Mouse (Mus musculus): ENCODE data around the gene Rnf41. TPM values are rescaled to one million over a fixed set of nuclear protein-coding genes. Genes with fewer than 3 reads are reported as not detected.
A peak's percentile ranks its signal among the peaks of the same experiment; 100 is the strongest.

The Rnf41 gene
- polyA plus RNA-seq, 1 experiment from 2014 or later, result 92.4 TPM

- no peak overlapping the region; the same call in 1 of the 2 replicates for H3K9ac ChIP-seq
- H3K4me2 ChIP-seq, result peak overlapping the region; percentile 95
- H3K36me3 ChIP-seq, result peaks cover 18% of the 10 kb centered on the region
- no peaks in the 10 kb centered on the region for H3K27me3 ChIP-seq
- H3K4me1 ChIP-seq (replicated peaks), result peaks cover 51% of the 10 kb centered on the region
- peak overlapping the region; percentile 93 for H3K27ac ChIP-seq (replicated peaks)
- ATAC-seq (ENCODE audit: low FRiP score, low read depth), result no peak
- 21% methylated on average over 4 of the region's 4 CpGs for WGBS
- no peaks in the 10 kb centered on the region for H3K9me3 ChIP-seq
- H3K4me3 ChIP-seq, result peak overlapping the region; percentile 92
Observed at GRCm38 (mm10) chr10:128410560-128410845, 954 bp upstream of the Rnf41 start.

- H3K4me1 ChIP-seq (replicated peaks), result peaks cover 51% of the 10 kb centered on the region
- H3K36me3 ChIP-seq, result peaks cover 24% of the 10 kb centered on the region
- no peaks in the 10 kb centered on the region for H3K27me3 ChIP-seq
- peak overlapping the region; percentile 95 for H3K4me2 ChIP-seq
- peak overlapping the region; percentile 89 for H3K9ac ChIP-seq
- H3K27ac ChIP-seq (replicated peaks), result peak overlapping the region; percentile 93
- WGBS, result 1% methylated on average over 14 of the region's 14 CpGs
- no peaks in the 10 kb centered on the region for H3K9me3 ChIP-seq
- H3K4me3 ChIP-seq, result peak overlapping the region; percentile 92
- ATAC-seq (ENCODE audit: low FRiP score, low read depth), result no peak
Observed at GRCm38 (mm10) chr10:128412055-128412381, 561 bp downstream of the Rnf41 start.

DNA sequence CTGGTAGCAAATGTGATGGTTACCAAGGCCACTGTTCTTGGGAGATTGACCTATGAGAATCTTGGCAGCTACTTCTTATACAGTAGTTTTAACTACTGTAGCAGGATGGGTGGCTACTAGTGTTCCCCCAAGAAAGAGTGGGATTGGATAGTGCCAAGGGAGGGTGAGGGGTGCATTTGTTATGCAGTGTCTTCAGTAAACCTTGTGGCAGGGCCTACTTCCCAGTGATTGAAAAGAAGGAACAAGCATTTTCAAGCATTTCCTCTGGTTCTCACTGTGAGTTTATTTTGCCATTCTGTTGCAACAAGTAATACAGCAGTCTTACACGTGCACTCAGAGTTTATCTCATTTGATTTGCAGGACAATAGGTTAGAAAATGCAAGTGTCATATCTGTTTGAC lies 1.1 kb downstream of the Rnf41 start:
- no peak for ATAC-seq (ENCODE audit: low FRiP score, low read depth)
- Histone ChIP-seq H3K4me1 (replicated peaks) (peaks cover 51% of the 10 kb centered on the region), H3K9ac (peak overlapping the region; percentile 89), H3K27me3 (no peaks in the 10 kb centered on the region), H3K27ac (replicated peaks) (peak overlapping the region; percentile 93), H3K36me3 (peaks cover 29% of the 10 kb centered on the region), H3K4me2 (peak overlapping the region; percentile 95), H3K9me3 (no peaks in the 10 kb centered on the region), H3K4me3 (peak overlapping the region; percentile 92)
- WGBS, result 46% methylated on average over 1 of the region's 1 CpGs

GRCm38 (mm10) chr10:128413076-128413475 lies 1.6 kb downstream of the Rnf41 start:
- no peaks in the 10 kb centered on the region for H3K27me3 ChIP-seq
- peak overlapping the region; percentile 95 for H3K4me2 ChIP-seq
- no peaks in the 10 kb centered on the region for H3K9me3 ChIP-seq
- 67% methylated on average over 1 of the region's 1 CpGs for WGBS
- H3K36me3 ChIP-seq, result peaks cover 30% of the 10 kb centered on the region
- H3K4me3 ChIP-seq, result peak overlapping the region; percentile 92
- no peak for ATAC-seq (ENCODE audit: low FRiP score, low read depth)
- H3K4me1 ChIP-seq (replicated peaks), result peaks cover 46% of the 10 kb centered on the region
- no peak overlapping the region for H3K27ac ChIP-seq (replicated peaks)
- H3K9ac ChIP-seq, result peak overlapping the region; percentile 89; the same call in 1 of the 2 replicates

GRCm38 (mm10) chr10:128414848-128415247 lies 3.4 kb downstream of the Rnf41 start:
- Histone ChIP-seq H3K27ac (replicated peaks) (no peak overlapping the region), H3K36me3 (peaks cover 43% of the 10 kb centered on the region), H3K27me3 (no peaks in the 10 kb centered on the region), H3K9me3 (no peaks in the 10 kb centered on the region), H3K4me3 (no peak overlapping the region), H3K4me2 (no peak overlapping the region), H3K4me1 (replicated peaks) (peaks cover 38% of the 10 kb centered on the region), H3K9ac (no peak overlapping the region)
- no peak for ATAC-seq (ENCODE audit: low FRiP score, low read depth)
- WGBS, result 95% methylated on average over 5 of the region's 5 CpGs

- 85% methylated on average over 5 of the region's 5 CpGs for WGBS
- H3K36me3 ChIP-seq, result peaks cover 59% of the 10 kb centered on the region
- no peaks in the 10 kb centered on the region for H3K9me3 ChIP-seq
- H3K27ac ChIP-seq (replicated peaks), result no peak overlapping the region
- H3K4me2 ChIP-seq, result no peak overlapping the region
- H3K9ac ChIP-seq, result no peak overlapping the region
- no peak overlapping the region for H3K4me3 ChIP-seq
- ATAC-seq (ENCODE audit: low FRiP score, low read depth), result no peak
- H3K27me3 ChIP-seq, result no peaks in the 10 kb centered on the region
- no peaks in the 10 kb centered on the region for H3K4me1 ChIP-seq (replicated peaks)
Observed at GRCm38 (mm10) chr10:128422426-128422825, 11.0 kb downstream of the Rnf41 start.

- no peak overlapping the region for H3K9ac ChIP-seq
- ATAC-seq (ENCODE audit: low FRiP score, low read depth), result no peak
- H3K4me2 ChIP-seq, result no peak overlapping the region
- H3K27me3 ChIP-seq, result no peaks in the 10 kb centered on the region
- no peak overlapping the region for H3K4me3 ChIP-seq
- WGBS, result 70% methylated on average over 7 of the region's 7 CpGs
- no peaks in the 10 kb centered on the region for H3K4me1 ChIP-seq (replicated peaks)
- H3K27ac ChIP-seq (replicated peaks), result no peak overlapping the region
- no peaks in the 10 kb centered on the region for H3K9me3 ChIP-seq
- H3K36me3 ChIP-seq, result peaks cover 54% of the 10 kb centered on the region
Observed at GRCm38 (mm10) chr10:128424604-128425003, 13.1 kb downstream of the Rnf41 start.

DNA sequence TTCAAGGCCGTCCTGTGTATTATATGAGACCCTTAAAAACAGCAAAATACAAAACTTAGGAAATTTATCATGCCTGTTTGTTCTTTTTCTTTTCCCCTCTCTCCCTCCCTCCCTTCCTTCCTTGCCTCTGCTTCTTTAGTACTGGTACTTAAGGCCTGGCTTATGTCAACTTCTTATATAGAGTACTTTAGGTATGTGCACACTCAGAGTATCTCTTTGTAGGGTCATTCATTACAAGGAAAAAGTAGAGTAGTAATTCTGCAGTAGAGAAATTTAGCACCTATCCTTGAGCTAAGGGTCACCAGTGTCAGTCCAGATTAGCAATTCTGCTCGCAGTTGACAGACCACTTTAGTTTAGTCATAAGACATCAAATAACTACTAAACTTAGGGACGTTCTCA lies 13.8 kb downstream of the Rnf41 start:
- no peak overlapping the region for H3K9ac ChIP-seq
- H3K27ac ChIP-seq (replicated peaks), result no peak overlapping the region
- 95% methylated on average over 3 of the region's 3 CpGs for WGBS
- H3K9me3 ChIP-seq, result no peaks in the 10 kb centered on the region
- ATAC-seq (ENCODE audit: low FRiP score, low read depth), result no peak
- no peak overlapping the region for H3K4me3 ChIP-seq
- peaks cover 54% of the 10 kb centered on the region for H3K36me3 ChIP-seq
- H3K27me3 ChIP-seq, result no peaks in the 10 kb centered on the region
- no peaks in the 10 kb centered on the region for H3K4me1 ChIP-seq (replicated peaks)
- H3K4me2 ChIP-seq, result no peak overlapping the region

DNA sequence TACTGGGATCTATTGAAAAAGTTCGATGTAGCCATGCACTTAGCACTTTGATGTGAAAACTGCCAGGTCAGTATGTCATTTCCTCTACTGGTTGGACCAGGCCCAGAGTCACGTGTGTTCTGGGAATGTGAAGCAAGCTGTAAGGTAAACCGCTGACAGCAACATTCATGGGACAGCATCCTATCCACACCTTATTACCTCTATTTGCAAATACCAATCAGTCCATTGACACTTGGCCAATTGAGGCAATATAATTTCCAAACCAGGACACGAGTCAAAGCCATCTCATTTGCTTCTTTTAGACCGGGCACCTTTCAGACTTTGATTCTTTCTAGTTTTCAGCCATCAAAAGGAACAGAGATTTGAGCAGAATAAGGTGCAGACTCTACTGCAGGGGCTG lies 17.6 kb downstream of the Rnf41 start:
- Histone ChIP-seq H3K36me3 (peaks cover 39% of the 10 kb centered on the region), H3K4me2 (no peak overlapping the region), H3K4me3 (no peak overlapping the region), H3K9ac (no peak overlapping the region), H3K9me3 (no peaks in the 10 kb centered on the region), H3K27ac (replicated peaks) (no peak overlapping the region), H3K4me1 (replicated peaks) (no peaks in the 10 kb centered on the region), H3K27me3 (no peaks in the 10 kb centered on the region)
- WGBS, result 90% methylated on average over 5 of the region's 5 CpGs
- ATAC-seq (ENCODE audit: low FRiP score, low read depth), result no peak

DNA sequence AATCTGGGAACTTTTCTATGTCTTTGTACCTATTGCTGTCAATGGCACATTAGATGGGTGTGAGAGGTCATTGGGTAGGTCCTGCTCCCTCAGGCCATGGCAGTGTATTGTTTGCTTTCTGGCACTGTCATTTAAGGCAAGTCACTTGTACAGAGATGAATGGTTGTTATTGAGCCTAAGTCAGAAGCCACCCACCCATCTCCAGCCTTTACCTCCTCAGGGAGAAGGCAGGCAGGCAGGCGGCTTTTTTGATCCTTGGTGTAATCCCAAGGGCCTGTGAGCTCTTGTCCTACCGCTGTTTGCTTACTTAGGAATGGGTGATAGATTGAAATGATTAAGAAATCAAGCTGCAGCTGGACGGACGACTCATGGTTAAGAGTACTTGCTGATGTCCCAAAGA lies 18.0 kb downstream of the Rnf41 start:
- Histone ChIP-seq H3K36me3 (peaks cover 39% of the 10 kb centered on the region), H3K4me3 (no peak overlapping the region), H3K27me3 (no peaks in the 10 kb centered on the region), H3K4me1 (replicated peaks) (no peaks in the 10 kb centered on the region), H3K9me3 (no peaks in the 10 kb centered on the region), H3K9ac (no peak overlapping the region), H3K4me2 (no peak overlapping the region), H3K27ac (replicated peaks) (no peak overlapping the region)
- ATAC-seq (ENCODE audit: low FRiP score, low read depth), result no peak
- WGBS, result 83% methylated on average over 4 of the region's 4 CpGs

- Histone ChIP-seq H3K4me3 (no peak overlapping the region), H3K4me1 (replicated peaks) (no peaks in the 10 kb centered on the region), H3K27me3 (no peaks in the 10 kb centered on the region), H3K9me3 (no peaks in the 10 kb centered on the region), H3K27ac (replicated peaks) (no peak overlapping the region), H3K4me2 (no peak overlapping the region), H3K36me3 (peaks cover 55% of the 10 kb centered on the region), H3K9ac (no peak overlapping the region)
- ATAC-seq (ENCODE audit: low FRiP score, low read depth), result no peak
- 94% methylated on average over 2 of the region's 2 CpGs for WGBS
Observed at GRCm38 (mm10) chr10:128433417-128433816, 22.0 kb downstream of the Rnf41 start.

GRCm38 (mm10) chr10:128434681-128435080 lies 23.2 kb downstream of the Rnf41 start:
- Histone ChIP-seq H3K9me3 (no peaks in the 10 kb centered on the region), H3K4me1 (replicated peaks) (no peaks in the 10 kb centered on the region), H3K36me3 (peaks cover 55% of the 10 kb centered on the region), H3K27ac (replicated peaks) (no peak overlapping the region), H3K9ac (no peak overlapping the region), H3K4me2 (no peak overlapping the region), H3K4me3 (no peak overlapping the region), H3K27me3 (no peaks in the 10 kb centered on the region)
- 85% methylated on average over 10 of the region's 10 CpGs for WGBS
- ATAC-seq (ENCODE audit: low FRiP score, low read depth), result no peak

DNA sequence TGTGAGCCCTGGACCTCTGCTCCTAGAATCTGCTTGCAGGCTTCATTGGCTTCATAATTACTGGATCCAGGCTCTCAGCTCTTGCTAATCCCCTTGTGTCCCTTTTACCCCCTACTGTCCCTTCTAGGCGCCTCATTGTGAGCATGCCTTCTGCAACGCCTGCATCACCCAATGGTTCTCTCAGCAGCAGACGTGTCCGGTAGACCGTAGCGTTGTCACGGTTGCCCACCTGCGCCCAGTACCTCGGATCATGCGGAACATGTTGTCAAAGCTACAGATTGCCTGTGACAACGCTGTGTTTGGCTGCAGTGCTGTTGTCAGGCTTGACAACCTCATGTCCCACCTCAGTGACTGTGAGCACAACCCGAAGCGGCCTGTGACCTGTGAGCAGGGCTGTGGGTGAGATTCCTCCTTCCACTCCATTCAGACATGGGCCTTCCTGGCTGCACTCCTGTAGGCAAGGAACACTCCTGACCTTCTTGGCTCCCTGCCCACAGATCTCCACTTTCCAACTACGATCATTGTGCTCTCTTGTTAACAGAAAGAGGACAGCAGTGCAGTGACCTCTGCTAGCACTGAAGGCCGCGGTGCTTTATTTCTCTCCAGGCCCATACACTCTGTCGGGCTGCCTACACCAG lies 23.8 kb downstream of the Rnf41 start:
- no peak for ATAC-seq (ENCODE audit: low FRiP score, low read depth)
- Histone ChIP-seq H3K4me2 (no peak overlapping the region), H3K4me1 (replicated peaks) (no peaks in the 10 kb centered on the region), H3K36me3 (peaks cover 58% of the 10 kb centered on the region), H3K27me3 (no peaks in the 10 kb centered on the region), H3K4me3 (no peak overlapping the region), H3K27ac (replicated peaks) (no peak overlapping the region), H3K9me3 (no peaks in the 10 kb centered on the region), H3K9ac (no peak overlapping the region)
- 73% methylated on average over 17 of the region's 17 CpGs for WGBS
